Mouse (Mus musculus) heart, embryonic 10.5 days (tissue): ENCODE data around the gene Slc30a5. TPM values are rescaled to one million over a fixed set of nuclear protein-coding genes. Genes with fewer than 3 reads are reported as not detected.
A peak's percentile ranks its signal among the peaks of the same experiment; 100 is the strongest.
"Not testable (repeated sequence)": the region's sequence is repeated elsewhere in the genome, so short reads cannot be mapped to it uniquely, and the experiment has no call there.

Experiments
- DNase-seq: peaks from one replicate; pipeline ENCODE4 v3.0.0-alpha.2; 2017; ENCODE audit warnings: low spot score
- H3K27ac ChIP-seq: fragments of 300-500 bp; sonication (generic); 2 replicates; pipeline ENCODE4 v1.5.1; 2016; ENCODE audit warnings: mild to moderate bottlenecking
- H3K27me3 ChIP-seq: fragments of 300-500 bp; sonication (generic); 2 replicates; pipeline ENCODE4 v1.6.1; 2016; ENCODE audit warnings: mild to moderate bottlenecking; ENCODE audit not compliant: poor library complexity, insufficient read depth, severe bottlenecking
- H3K36me3 ChIP-seq: fragments of 300-500 bp; sonication (generic); 2 replicates; pipeline ENCODE4 v1.6.1; 2016; ENCODE audit warnings: mild to moderate bottlenecking, moderate library complexity
- H3K4me1 ChIP-seq: fragments of 300-500 bp; sonication (generic); 2 replicates; pipeline ENCODE4 v1.6.1; 2016; ENCODE audit warnings: mild to moderate bottlenecking
- H3K4me3 ChIP-seq: fragments of 300-500 bp; sonication (generic); 2 replicates; pipeline ENCODE4 v1.5.1; 2016; ENCODE audit warnings: mild to moderate bottlenecking, moderate library complexity
- H3K9me3 ChIP-seq: fragments of 300-500 bp; sonication (generic); 2 replicates; pipeline ENCODE4 v1.6.1; 2016; ENCODE audit warnings: mild to moderate bottlenecking, moderate library complexity
- WGBS: fragments of 180-500 bp; shearing (Covaris S2); methylation state at CpG from one replicate; pipeline ENCODE4 v1.1.7; 2016; 5-methylcytosine and 5-hydroxymethylcytosine counted together
- polyA plus RNA-seq: library from polyadenylated mRNA; unstranded; fragments of >200 nt; fragmentation: Nextera tagmentation; extraction: Ambion mirVana; gene quantifications from 2 replicates; pipeline ENCODE4 v1.2.1, GENCODE M21; 2016

Slc30a5 gene
- polyA plus RNA-seq, 1 experiment from 2014 or later = 45.6 TPM

GRCm38 (mm10) chr13:100863914-100864313, 30.7 kb upstream of the Slc30a5 start:
- 65% methylated on average over 1 of the region's 1 CpGs for WGBS
- not testable (repeated sequence) for H3K4me3 ChIP-seq, H3K36me3 ChIP-seq, H3K9me3 ChIP-seq, DNase-seq, H3K27ac ChIP-seq, H3K27me3 ChIP-seq
- peaks cover 18% of the 10 kb centered on the region; the same call in 1 of the 2 replicates for H3K4me1 ChIP-seq

- no peak for DNase-seq
- no peaks in the 10 kb centered on the region for H3K9me3 ChIP-seq
- H3K4me3 ChIP-seq = no peak overlapping the region
- no peaks in the 10 kb centered on the region for H3K4me1 ChIP-seq
- 83% methylated on average over 7 of the region's 7 CpGs for WGBS
- no peak overlapping the region for H3K27ac ChIP-seq
- H3K27me3 ChIP-seq = no peaks in the 10 kb centered on the region
- H3K36me3 ChIP-seq = no peaks in the 10 kb centered on the region
Measured at GRCm38 (mm10) chr13:100859117-100859516, 25.9 kb upstream of the Slc30a5 start.

GRCm38 (mm10) chr13:100854174-100854573, 20.9 kb upstream of the Slc30a5 start:
- Histone ChIP-seq H3K36me3 (no peaks in the 10 kb centered on the region), H3K27ac (no peak overlapping the region), H3K9me3 (no peaks in the 10 kb centered on the region), H3K27me3 (no peaks in the 10 kb centered on the region), H3K4me3 (no peak overlapping the region), H3K4me1 (no peaks in the 10 kb centered on the region)
- no peak for DNase-seq
- 51% methylated on average over 4 of the region's 4 CpGs for WGBS

- no peaks in the 10 kb centered on the region for H3K4me1 ChIP-seq
- no peaks in the 10 kb centered on the region for H3K9me3 ChIP-seq
- no peak for DNase-seq
- 68% methylated on average over 3 of the region's 3 CpGs for WGBS
- H3K36me3 ChIP-seq = no peaks in the 10 kb centered on the region
- H3K4me3 ChIP-seq = no peak overlapping the region
- H3K27me3 ChIP-seq = no peaks in the 10 kb centered on the region
- H3K27ac ChIP-seq = no peak overlapping the region
Measured at GRCm38 (mm10) chr13:100853120-100853519, 19.9 kb upstream of the Slc30a5 start.

- no peak overlapping the region for H3K4me3 ChIP-seq
- H3K27me3 ChIP-seq = no peaks in the 10 kb centered on the region
- H3K36me3 ChIP-seq = no peaks in the 10 kb centered on the region
- no peak overlapping the region for H3K27ac ChIP-seq
- no peak for DNase-seq
- no peaks in the 10 kb centered on the region for H3K4me1 ChIP-seq
- H3K9me3 ChIP-seq = no peaks in the 10 kb centered on the region
- WGBS = 87% methylated on average over 3 of the region's 3 CpGs
Measured at GRCm38 (mm10) chr13:100849137-100849536, 15.9 kb upstream of the Slc30a5 start.

- H3K27me3 ChIP-seq = no peaks in the 10 kb centered on the region
- H3K4me3 ChIP-seq = no peak overlapping the region
- 55% methylated on average over 21 of the region's 21 CpGs for WGBS
- H3K9me3 ChIP-seq = no peaks in the 10 kb centered on the region
- H3K4me1 ChIP-seq = no peaks in the 10 kb centered on the region
- no peak for DNase-seq
- no peak overlapping the region for H3K27ac ChIP-seq
- H3K36me3 ChIP-seq = no peaks in the 10 kb centered on the region
Measured at GRCm38 (mm10) chr13:100846891-100847579, 13.8 kb upstream of the Slc30a5 start.

- H3K4me1 ChIP-seq = no peaks in the 10 kb centered on the region
- H3K36me3 ChIP-seq = no peaks in the 10 kb centered on the region
- H3K27me3 ChIP-seq = no peaks in the 10 kb centered on the region
- DNase-seq = no peak
- no peak overlapping the region for H3K27ac ChIP-seq
- WGBS = 69% methylated on average over 8 of the region's 8 CpGs
- no peak overlapping the region for H3K4me3 ChIP-seq
- no peaks in the 10 kb centered on the region for H3K9me3 ChIP-seq
Measured at GRCm38 (mm10) chr13:100846254-100846653, 13.0 kb upstream of the Slc30a5 start.

GRCm38 (mm10) chr13:100843944-100844343, 10.7 kb upstream of the Slc30a5 start:
- 77% methylated on average over 2 of the region's 2 CpGs for WGBS
- Histone ChIP-seq H3K36me3 (no peaks in the 10 kb centered on the region), H3K9me3 (no peaks in the 10 kb centered on the region), H3K27ac (no peak overlapping the region), H3K27me3 (no peaks in the 10 kb centered on the region), H3K4me1 (no peaks in the 10 kb centered on the region), H3K4me3 (no peak overlapping the region)
- no peak for DNase-seq

- Histone ChIP-seq H3K9me3 (no peaks in the 10 kb centered on the region), H3K27me3 (no peaks in the 10 kb centered on the region), H3K4me1 (no peaks in the 10 kb centered on the region), H3K36me3 (no peaks in the 10 kb centered on the region), H3K27ac (no peak overlapping the region), H3K4me3 (no peak overlapping the region)
- DNase-seq = no peak
- WGBS = 76% methylated on average over 7 of the region's 7 CpGs
Measured at GRCm38 (mm10) chr13:100843016-100843725, 9.9 kb upstream of the Slc30a5 start.

- WGBS = 73% methylated on average over 6 of the region's 6 CpGs
- H3K4me1 ChIP-seq = no peaks in the 10 kb centered on the region
- H3K27ac ChIP-seq = no peak overlapping the region
- H3K36me3 ChIP-seq = no peaks in the 10 kb centered on the region
- H3K9me3 ChIP-seq = no peaks in the 10 kb centered on the region
- no peak overlapping the region for H3K4me3 ChIP-seq
- H3K27me3 ChIP-seq = 0 out of 2 replicates have a peak, but pooled peaks cover 3% of the 10 kb centered on the region
- DNase-seq = no peak
Measured at GRCm38 (mm10) chr13:100841741-100842140, 8.5 kb upstream of the Slc30a5 start.

- Histone ChIP-seq H3K4me3 (no peak overlapping the region), H3K9me3 (no peaks in the 10 kb centered on the region)
- DNase-seq = no peak
Measured at GRCm38 (mm10) chr13:100834777-100835176, 1.6 kb upstream of the Slc30a5 start.

GRCm38 (mm10) chr13:100833640-100834002, 394 bp upstream of the Slc30a5 start:
- peaks cover 16% of the 10 kb centered on the region for H3K4me1 ChIP-seq
- no peak for DNase-seq
- peak overlapping the region; percentile 98 for H3K4me3 ChIP-seq
- H3K27ac ChIP-seq = no peak overlapping the region
- 59% methylated on average over 6 of the region's 6 CpGs for WGBS
- no peaks in the 10 kb centered on the region for H3K36me3 ChIP-seq
- H3K9me3 ChIP-seq = no peaks in the 10 kb centered on the region
- peaks cover 9% of the 10 kb centered on the region; the same call in 1 of the 2 replicates for H3K27me3 ChIP-seq

More at GRCm38 (mm10) chr13:100834777-100835176, 1.6 kb upstream of the Slc30a5 start:
- H3K27ac ChIP-seq = no peak overlapping the region
- H3K27me3 ChIP-seq = peaks cover 9% of the 10 kb centered on the region; the same call in 1 of the 2 replicates
- H3K4me1 ChIP-seq = peaks cover 16% of the 10 kb centered on the region
- no peaks in the 10 kb centered on the region for H3K36me3 ChIP-seq

GRCm38 (mm10) chr13:100832188-100832587, 1.0 kb downstream of the Slc30a5 start:
- H3K4me3 ChIP-seq = peak overlapping the region; percentile 98
- H3K36me3 ChIP-seq = peaks cover 11% of the 10 kb centered on the region
- peaks cover 16% of the 10 kb centered on the region for H3K4me1 ChIP-seq
- DNase-seq = no peak
- H3K27ac ChIP-seq = peak overlapping the region; percentile 98
- no peaks in the 10 kb centered on the region for H3K9me3 ChIP-seq
- WGBS = 8% methylated on average over 8 of the region's 8 CpGs
- peaks cover 6% of the 10 kb centered on the region; the same call in 1 of the 2 replicates for H3K27me3 ChIP-seq
